Mouse (Mus musculus): ENCODE data around the gene Ptprn2. TPM values are rescaled to one million over a fixed set of nuclear protein-coding genes. Genes with fewer than 3 reads are reported as not detected.
"Not testable (repeated sequence)": the region's sequence is repeated elsewhere in the genome, so short reads cannot be mapped to it uniquely, and the experiment has no call there.

Gene Ptprn2
- total and polyA plus RNA-seq, 2 experiments from 2014 or later = 18.4 to 101 TPM

DNA sequence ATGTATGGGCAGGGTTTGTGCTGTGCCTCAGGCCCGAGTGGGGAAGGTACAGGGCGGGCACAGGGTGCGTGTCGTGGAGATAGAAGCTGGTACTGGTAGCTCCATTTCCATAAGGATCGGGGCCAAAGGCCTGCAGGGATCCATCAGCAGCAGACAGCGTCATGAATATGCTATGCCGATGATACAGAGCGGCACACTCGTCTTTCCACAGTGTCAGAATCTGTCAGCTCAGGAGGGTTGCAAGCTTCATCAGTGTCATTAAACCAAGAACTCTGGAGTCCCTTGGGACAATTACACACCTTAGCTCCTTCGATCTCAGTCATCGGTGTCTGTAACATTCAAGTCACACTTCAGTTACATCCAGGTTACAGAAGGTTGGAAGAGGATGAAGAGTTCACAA is 15.1 kb downstream of the Ptprn2 start:
- TF ChIP-seq CTCF (IDR thresholded peaks at IDR 0.05; ENCODE audit: low read depth) = no peak
- ATAC-seq = peak; percentile 29; the same call in 1 of the 2 replicates
- Histone ChIP-seq H3K4me3 (ENCODE audit: low read length) (no peak overlapping the region), H3K36me3 (ENCODE audit: insufficient read depth, low read length) (no peaks in the 10 kb centered on the region), H3K9me3 (ENCODE audit: low read length) (no peaks in the 10 kb centered on the region), H3K27ac (no peak overlapping the region), H3K9ac (replicated peaks; ENCODE audit: low read length) (no peak overlapping the region), H3K27me3 (ENCODE audit: insufficient read depth, low read length) (no peaks in the 10 kb centered on the region), H3K4me1 (ENCODE audit: insufficient read depth, low read length) (no peaks in the 10 kb centered on the region), H3K4me2 (ENCODE audit: low read depth, low read length) (no peak overlapping the region)
- no peak for DNase-seq (ENCODE audit: low spot score)
- WGBS = 70% methylated on average over 11 of the region's 11 CpGs

DNA sequence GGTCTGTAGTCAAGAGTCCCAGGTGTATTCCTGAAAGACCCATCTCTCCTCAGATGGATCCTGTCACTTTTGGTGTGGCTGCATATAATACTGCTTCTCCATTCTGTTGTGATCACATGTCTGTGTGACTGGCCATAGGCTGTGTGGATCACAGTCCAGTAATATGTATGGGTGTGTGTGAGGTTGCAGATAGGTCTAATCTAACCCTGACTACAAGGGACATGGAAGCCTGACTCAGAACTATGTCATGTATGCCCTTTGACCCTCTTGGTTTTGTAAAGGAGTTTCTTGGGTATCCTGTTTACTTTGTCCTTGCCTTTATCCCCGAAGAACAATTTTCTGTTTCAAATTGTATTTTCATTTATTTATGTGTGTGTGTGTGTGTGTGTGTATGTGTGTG is 27.0 kb downstream of the Ptprn2 start:
- TF ChIP-seq CTCF (IDR thresholded peaks at IDR 0.05; ENCODE audit: low read depth) = no peak
- Histone ChIP-seq H3K9me3 (ENCODE audit: low read length) (no peaks in the 10 kb centered on the region), H3K4me2 (ENCODE audit: low read depth, low read length) (no peak overlapping the region), H3K4me1 (ENCODE audit: insufficient read depth, low read length) (no peaks in the 10 kb centered on the region), H3K27ac (no peak overlapping the region), H3K9ac (replicated peaks; ENCODE audit: low read length) (no peak overlapping the region), H3K4me3 (ENCODE audit: low read length) (no peak overlapping the region), H3K27me3 (ENCODE audit: insufficient read depth, low read length) (no peaks in the 10 kb centered on the region), H3K36me3 (ENCODE audit: insufficient read depth, low read length) (no peaks in the 10 kb centered on the region)
- ATAC-seq (no peak), DNase-seq (ENCODE audit: low spot score) (no peak)
- 96% methylated on average over 1 of the region's 1 CpGs for WGBS

DNA sequence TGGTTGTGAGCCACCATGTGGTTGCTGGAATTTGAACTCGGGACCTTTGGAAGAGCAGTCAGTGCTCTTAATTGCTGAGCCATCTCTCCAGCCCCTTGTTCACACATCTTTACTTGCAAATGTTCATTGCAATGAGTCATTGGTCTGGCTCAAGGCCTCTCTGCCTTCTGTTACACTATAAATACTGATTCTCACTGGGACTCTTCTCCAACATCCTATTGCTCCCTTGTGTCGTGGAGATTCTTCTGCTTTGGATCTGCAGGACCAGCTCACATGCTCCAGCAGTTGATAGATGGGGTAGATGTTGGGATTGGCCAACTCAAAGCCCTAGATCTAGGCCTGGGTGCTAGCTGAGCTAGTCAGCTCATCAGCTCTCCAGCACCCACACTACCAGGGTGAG is 28.3 kb downstream of the Ptprn2 start:
- WGBS = 77% methylated on average over 2 of the region's 2 CpGs
- H3K9ac ChIP-seq (replicated peaks; ENCODE audit: low read length); ATAC-seq; H3K4me1 ChIP-seq (ENCODE audit: insufficient read depth, low read length); H3K4me2 ChIP-seq (ENCODE audit: low read depth, low read length); H3K27me3 ChIP-seq (ENCODE audit: insufficient read depth, low read length); H3K4me3 ChIP-seq (ENCODE audit: low read length); H3K9me3 ChIP-seq (ENCODE audit: low read length); H3K27ac ChIP-seq; DNase-seq (ENCODE audit: low spot score); H3K36me3 ChIP-seq (ENCODE audit: insufficient read depth, low read length): not testable (repeated sequence)

DNA sequence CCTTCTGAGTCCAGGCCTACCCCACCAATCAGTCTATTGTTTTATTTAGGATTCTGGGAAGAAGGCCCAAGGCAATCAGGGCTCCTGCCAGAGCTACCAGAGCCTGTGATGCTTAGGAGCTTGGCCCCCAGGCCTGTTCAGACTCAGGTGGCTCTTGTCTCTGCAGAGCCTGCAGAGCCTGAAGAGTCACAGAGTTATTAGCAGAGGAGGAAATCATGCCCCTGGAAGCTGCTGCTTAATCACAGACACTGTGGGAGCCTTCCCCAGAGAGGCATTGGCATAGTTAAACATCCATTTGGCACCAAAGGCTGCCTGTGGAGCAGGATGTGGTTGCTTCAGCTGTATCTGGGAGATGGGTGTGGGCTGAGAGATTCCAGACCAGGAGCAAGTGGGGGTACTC is 30.3 kb downstream of the Ptprn2 start:
- Histone ChIP-seq H3K4me2 (ENCODE audit: low read depth, low read length) (no peak overlapping the region), H3K4me1 (ENCODE audit: insufficient read depth, low read length) (no peaks in the 10 kb centered on the region), H3K9me3 (ENCODE audit: low read length) (no peaks in the 10 kb centered on the region), H3K27me3 (ENCODE audit: insufficient read depth, low read length) (no peaks in the 10 kb centered on the region), H3K9ac (replicated peaks; ENCODE audit: low read length) (no peak overlapping the region), H3K27ac (no peak overlapping the region), H3K4me3 (ENCODE audit: low read length) (no peak overlapping the region), H3K36me3 (ENCODE audit: insufficient read depth, low read length) (no peaks in the 10 kb centered on the region)
- DNase-seq (ENCODE audit: low spot score) (peak; percentile 35), ATAC-seq (peak; percentile 45; the same call in 1 of the 2 replicates)
- no peak for TF ChIP-seq CTCF (IDR thresholded peaks at IDR 0.05; ENCODE audit: low read depth)

DNA sequence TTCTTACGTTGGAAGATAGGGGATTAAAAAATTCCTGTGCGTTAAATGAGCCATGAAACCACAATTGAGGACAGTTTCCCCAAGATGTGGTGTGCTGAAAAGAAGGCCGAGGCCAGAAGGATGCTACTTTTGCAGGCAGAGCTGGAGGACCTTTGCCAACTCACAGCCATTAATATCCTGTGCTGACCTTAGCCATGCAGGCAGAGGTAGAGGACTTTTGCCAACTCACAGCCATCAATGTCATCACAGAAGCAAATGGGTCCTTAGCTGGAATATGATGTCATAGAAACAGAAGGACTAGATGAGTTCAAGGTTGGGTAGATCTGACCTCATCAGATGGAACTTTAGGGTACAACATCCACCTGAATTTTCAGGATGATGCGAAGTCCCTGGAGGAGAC is 43.3 kb downstream of the Ptprn2 start:
- Histone ChIP-seq H3K36me3 (ENCODE audit: insufficient read depth, low read length) (no peaks in the 10 kb centered on the region), H3K9ac (replicated peaks; ENCODE audit: low read length) (no peak overlapping the region), H3K4me3 (ENCODE audit: low read length) (no peak overlapping the region), H3K4me1 (ENCODE audit: insufficient read depth, low read length) (no peaks in the 10 kb centered on the region), H3K27me3 (ENCODE audit: insufficient read depth, low read length) (no peaks in the 10 kb centered on the region), H3K4me2 (ENCODE audit: low read depth, low read length) (no peak overlapping the region), H3K9me3 (ENCODE audit: low read length) (no peaks in the 10 kb centered on the region), H3K27ac (no peak overlapping the region)
- WGBS = 74% methylated on average over 4 of the region's 4 CpGs
- no peak for ATAC-seq
- DNase-seq (ENCODE audit: low spot score) = no peak
- TF ChIP-seq CTCF (IDR thresholded peaks at IDR 0.05; ENCODE audit: low read depth) = no peak

DNA sequence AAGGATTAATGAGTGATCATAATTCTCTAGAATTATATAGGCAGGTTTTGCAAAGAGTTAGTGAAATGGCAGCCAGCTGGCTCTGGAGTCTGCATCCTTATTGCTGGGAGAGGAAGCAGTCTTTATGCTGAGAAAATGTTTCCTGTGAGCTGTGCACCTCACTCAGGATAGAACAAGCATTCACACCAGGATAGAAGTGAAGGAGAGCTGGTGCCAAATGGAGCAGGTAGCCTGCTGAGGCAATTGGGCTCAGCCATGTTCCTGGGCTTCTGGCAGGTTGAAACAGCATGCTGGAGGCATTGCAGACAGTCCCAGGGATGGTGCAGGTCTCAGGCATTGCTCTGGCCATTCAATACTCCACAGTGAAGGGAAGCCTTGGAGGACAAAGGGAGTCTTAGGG is 47.8 kb downstream of the Ptprn2 start:
- Histone ChIP-seq H3K9me3 (ENCODE audit: low read length) (no peaks in the 10 kb centered on the region), H3K36me3 (ENCODE audit: insufficient read depth, low read length) (no peaks in the 10 kb centered on the region), H3K9ac (replicated peaks; ENCODE audit: low read length) (no peak overlapping the region), H3K4me1 (ENCODE audit: insufficient read depth, low read length) (no peaks in the 10 kb centered on the region), H3K27ac (no peak overlapping the region), H3K4me2 (ENCODE audit: low read depth, low read length) (no peak overlapping the region), H3K27me3 (ENCODE audit: insufficient read depth, low read length) (no peaks in the 10 kb centered on the region), H3K4me3 (ENCODE audit: low read length) (no peak overlapping the region)
- no peak for TF ChIP-seq CTCF (IDR thresholded peaks at IDR 0.05; ENCODE audit: low read depth)
- no peak for ATAC-seq
- DNase-seq (ENCODE audit: low spot score) = no peak

DNA sequence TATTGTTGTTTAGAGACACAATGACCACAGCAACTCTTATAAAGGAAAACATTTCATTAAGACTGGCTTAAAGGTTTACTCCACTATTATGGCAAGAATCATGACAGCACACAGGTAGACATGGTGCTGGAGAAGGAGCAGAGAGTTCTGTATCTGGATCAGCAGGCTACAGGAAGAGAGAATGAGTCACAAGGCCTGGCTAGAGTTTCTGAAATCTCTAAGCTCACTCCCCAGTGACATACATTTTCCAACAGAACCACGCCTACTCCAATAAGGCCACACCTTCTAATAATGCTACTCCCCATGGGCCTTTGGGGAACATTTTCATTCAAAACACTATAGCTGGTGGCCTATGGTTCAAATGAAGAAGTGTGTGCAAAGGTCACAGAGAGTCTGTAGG is 53.8 kb downstream of the Ptprn2 start:
- TF ChIP-seq CTCF (IDR thresholded peaks at IDR 0.05; ENCODE audit: low read depth) = no peak
- H3K4me2 ChIP-seq (ENCODE audit: low read depth, low read length) = no peak overlapping the region
- no peak for ATAC-seq
- no peak overlapping the region for H3K4me3 ChIP-seq (ENCODE audit: low read length)
- no peaks in the 10 kb centered on the region for H3K9me3 ChIP-seq (ENCODE audit: low read length)
- no peak for DNase-seq (ENCODE audit: low spot score)
- no peaks in the 10 kb centered on the region for H3K36me3 ChIP-seq (ENCODE audit: insufficient read depth, low read length)
- WGBS = 90% methylated on average over 1 of the region's 1 CpGs
- no peaks in the 10 kb centered on the region for H3K27me3 ChIP-seq (ENCODE audit: insufficient read depth, low read length)
- no peak overlapping the region for H3K27ac ChIP-seq
- no peak overlapping the region for H3K9ac ChIP-seq (replicated peaks; ENCODE audit: low read length)
- H3K4me1 ChIP-seq (ENCODE audit: insufficient read depth, low read length) = no peaks in the 10 kb centered on the region
